Mouse (Mus musculus) liver, embryonic 13.5 days (tissue): Measurements from ENCODE around the gene Bicc1. TPM values are rescaled to one million over a fixed set of nuclear protein-coding genes. Genes with fewer than 3 reads are reported as not detected.
A peak's percentile ranks its signal among the peaks of the same experiment; 100 is the strongest.

Experiments
- ATAC-seq: fragments of 200-750 bp; cut with Nextera tagmentation; 2 replicates; pipeline ENCODE4 v1.8.0; 2017; ENCODE audit warnings: low read depth, mild to moderate bottlenecking, moderate number of reproducible peaks, moderate library complexity
- DNase-seq: peaks from one replicate; pipeline ENCODE4 v3.0.0; 2022
- H3K27ac ChIP-seq: fragments of 300-500 bp; sonication (generic); 2 replicates; pipeline ENCODE4 v1.5.1; 2015; ENCODE audit warnings: moderate library complexity, mild to moderate bottlenecking, inconsistent platforms
- H3K27me3 ChIP-seq: fragments of 300-500 bp; sonication (generic); 2 replicates; pipeline ENCODE4 v1.6.1; 2015; ENCODE audit warnings: mild to moderate bottlenecking, inconsistent platforms
- H3K36me3 ChIP-seq: fragments of 300-500 bp; sonication (generic); 2 replicates; pipeline ENCODE4 v1.6.1; 2015; ENCODE audit warnings: mild to moderate bottlenecking, inconsistent platforms
- H3K4me1 ChIP-seq: fragments of 300-500 bp; sonication (generic); replicated peaks from 2 replicates; pipeline ENCODE4 v1.6.1; 2015; ENCODE audit warnings: inconsistent platforms
- H3K4me2 ChIP-seq: fragments of 300-500 bp; sonication (generic); 2 replicates; pipeline ENCODE4 v1.6.1; 2015; ENCODE audit warnings: inconsistent platforms, mild to moderate bottlenecking, moderate library complexity
- H3K4me3 ChIP-seq: fragments of 300-500 bp; sonication (generic); replicated peaks from 2 replicates; pipeline ENCODE4 v1.5.1; 2015; ENCODE audit warnings: mild to moderate bottlenecking, inconsistent platforms
- H3K9ac ChIP-seq: fragments of 300-500 bp; sonication (generic); 2 replicates; pipeline ENCODE4 v1.6.1; 2015; ENCODE audit warnings: mild to moderate bottlenecking, inconsistent platforms
- H3K9me3 ChIP-seq: fragments of 300-500 bp; sonication (generic); replicated peaks from 2 replicates; pipeline ENCODE4 v1.6.1; 2016; ENCODE audit warnings: inconsistent platforms
- WGBS: fragments of 180-500 bp; shearing (Covaris S2); methylation state at CpG from one replicate; pipeline ENCODE4 v1.1.7; 2015; ENCODE audit not compliant: insufficient replicate concordance; 5-methylcytosine and 5-hydroxymethylcytosine counted together
- polyA plus RNA-seq: library from polyadenylated mRNA; unstranded; fragments of >200 nt; fragmentation: Nextera tagmentation; extraction: Ambion mirVana; gene quantifications from 2 replicates; pipeline ENCODE4 v1.2.1, GENCODE M21; 2015

Gene Bicc1
- polyA plus RNA-seq, 1 experiment from 2014 or later: 2.6 TPM

DNA sequence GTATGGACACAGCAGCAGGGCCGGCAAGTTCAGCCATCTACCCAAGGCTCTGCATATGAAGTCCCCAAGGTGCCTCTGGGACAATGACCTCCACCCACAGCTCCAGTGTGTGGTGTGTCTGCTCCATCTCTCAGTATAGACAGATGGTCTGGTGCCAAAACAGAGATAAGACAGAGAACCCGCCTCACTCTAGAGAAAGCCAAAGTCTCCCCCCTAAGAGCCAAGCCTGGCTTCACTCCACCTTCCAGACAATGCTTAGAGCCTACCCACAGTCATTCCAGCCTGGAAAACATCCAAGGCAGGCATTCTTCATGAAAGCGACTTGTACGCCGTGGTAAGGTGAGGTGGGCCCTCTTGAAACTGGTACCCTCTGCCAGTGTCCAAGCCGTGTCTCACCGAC is 107.3 kb downstream of the Bicc1 start:
- Histone ChIP-seq H3K9ac (no peak overlapping the region), H3K4me3 (no peak overlapping the region), H3K27me3 (no peaks in the 10 kb centered on the region), H3K9me3 (peaks cover 14% of the 10 kb centered on the region; the same call in 1 of the 2 replicates), H3K4me1 (no peaks in the 10 kb centered on the region), H3K4me2 (no peak overlapping the region), H3K36me3 (no peaks in the 10 kb centered on the region), H3K27ac (no peak overlapping the region)
- no peak for ATAC-seq
- no peak for DNase-seq
- 62% methylated on average over 7 of the region's 7 CpGs for WGBS

DNA sequence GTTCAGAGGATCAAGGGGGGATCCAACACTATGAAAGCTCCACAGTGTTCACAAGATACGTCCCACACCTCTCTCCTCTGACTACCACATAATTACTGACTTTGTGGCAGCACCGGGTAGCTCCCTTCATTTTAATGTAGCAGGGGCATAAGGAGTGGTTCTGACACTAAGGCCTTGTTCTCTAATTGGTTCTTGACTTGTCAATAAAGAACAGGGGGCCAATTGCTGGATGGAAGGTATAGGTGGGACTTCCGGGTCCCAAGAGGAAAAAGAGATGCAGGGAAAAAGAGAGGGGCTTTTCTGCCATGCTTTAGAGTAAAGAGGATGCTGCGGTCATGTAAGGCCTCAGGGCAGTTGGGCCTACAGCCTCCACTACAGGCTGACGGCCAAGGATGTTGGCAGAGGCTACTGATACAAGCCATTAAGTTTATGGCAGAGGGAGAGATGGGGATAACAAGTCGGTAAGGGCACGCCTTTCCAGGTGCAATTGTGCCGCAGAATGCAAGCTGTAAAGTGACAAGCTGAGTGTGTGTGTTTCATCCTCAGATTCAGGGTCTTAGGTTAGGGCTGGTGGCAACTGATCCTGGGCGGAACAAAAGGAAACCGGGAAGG is 108.7 kb downstream of the Bicc1 start:
- Histone ChIP-seq H3K36me3 (no peaks in the 10 kb centered on the region), H3K9me3 (peaks cover 11% of the 10 kb centered on the region; the same call in 1 of the 2 replicates), H3K27me3 (no peaks in the 10 kb centered on the region), H3K4me2 (no peak overlapping the region), H3K4me1 (no peaks in the 10 kb centered on the region), H3K27ac (no peak overlapping the region), H3K9ac (no peak overlapping the region), H3K4me3 (no peak overlapping the region)
- ATAC-seq (no peak), DNase-seq (no peak)
- WGBS: 72% methylated on average over 10 of the region's 10 CpGs

- DNase-seq (no peak), ATAC-seq (no peak)
- no peak overlapping the region for H3K4me3 ChIP-seq
- H3K27ac ChIP-seq: no peak overlapping the region
- no peaks in the 10 kb centered on the region for H3K36me3 ChIP-seq
- no peaks in the 10 kb centered on the region for H3K4me1 ChIP-seq
- WGBS: 81% methylated on average over 17 of the region's 17 CpGs
- no peaks in the 10 kb centered on the region for H3K27me3 ChIP-seq
- no peak overlapping the region for H3K4me2 ChIP-seq
- peaks cover 5% of the 10 kb centered on the region; the same call in 1 of the 2 replicates for H3K9me3 ChIP-seq
- no peak overlapping the region for H3K9ac ChIP-seq
Observed at GRCm38 (mm10) chr10:71049294-71049693, 110.2 kb downstream of the Bicc1 start.

GRCm38 (mm10) chr10:71044410-71044809 is 115.1 kb downstream of the Bicc1 start:
- Histone ChIP-seq H3K36me3 (no peaks in the 10 kb centered on the region), H3K4me1 (no peaks in the 10 kb centered on the region), H3K27me3 (no peaks in the 10 kb centered on the region), H3K4me2 (no peak overlapping the region), H3K9me3 (peaks cover 5% of the 10 kb centered on the region; the same call in 1 of the 2 replicates), H3K4me3 (no peak overlapping the region), H3K27ac (no peak overlapping the region), H3K9ac (no peak overlapping the region)
- ATAC-seq (no peak), DNase-seq (no peak)
- WGBS: 52% methylated on average over 1 of the region's 1 CpGs

DNA sequence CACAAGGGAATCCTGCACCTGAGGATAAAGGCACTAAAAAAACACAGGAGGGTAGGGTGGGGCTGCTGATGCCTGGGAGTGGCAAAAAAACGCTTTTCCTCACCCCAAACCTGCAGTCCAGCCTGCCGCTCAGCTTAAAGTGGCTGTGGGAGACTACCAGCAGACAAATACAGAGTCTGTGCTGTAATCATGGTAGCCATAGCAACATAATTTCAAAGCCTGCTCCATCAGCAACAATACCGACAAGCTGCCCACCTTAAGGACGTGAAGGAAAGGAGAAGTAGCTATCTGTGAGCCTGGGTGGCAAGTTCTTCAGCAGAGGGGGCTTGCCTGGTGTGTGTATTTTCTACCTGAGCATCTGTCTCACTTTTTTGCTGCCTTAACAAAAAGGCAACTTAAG is 117.6 kb downstream of the Bicc1 start:
- Histone ChIP-seq H3K27me3 (no peaks in the 10 kb centered on the region), H3K4me2 (no peak overlapping the region), H3K4me3 (no peak overlapping the region), H3K9me3 (no peaks in the 10 kb centered on the region), H3K4me1 (no peaks in the 10 kb centered on the region), H3K36me3 (no peaks in the 10 kb centered on the region), H3K9ac (no peak overlapping the region), H3K27ac (no peak overlapping the region)
- ATAC-seq (no peak), DNase-seq (no peak)
- WGBS: 50% methylated on average over 4 of the region's 4 CpGs

GRCm38 (mm10) chr10:71036484-71036883 is 123.0 kb downstream of the Bicc1 start:
- no peak overlapping the region for H3K4me2 ChIP-seq
- no peak for ATAC-seq

GRCm38 (mm10) chr10:71028996-71029395 is 130.5 kb downstream of the Bicc1 start:
- H3K4me1 ChIP-seq: no peaks in the 10 kb centered on the region
- no peak for ATAC-seq
- WGBS: 56% methylated on average over 4 of the region's 4 CpGs
- H3K27ac ChIP-seq: no peak overlapping the region
- no peaks in the 10 kb centered on the region for H3K9me3 ChIP-seq
- DNase-seq: no peak
- H3K4me3 ChIP-seq: no peak overlapping the region
- H3K4me2 ChIP-seq: no peak overlapping the region
- H3K36me3 ChIP-seq: no peaks in the 10 kb centered on the region
- no peak overlapping the region for H3K9ac ChIP-seq
- H3K27me3 ChIP-seq: no peaks in the 10 kb centered on the region

More at GRCm38 (mm10) chr10:71036484-71036883, 123.0 kb downstream of the Bicc1 start:
- Histone ChIP-seq H3K4me1 (no peaks in the 10 kb centered on the region), H3K27ac (no peak overlapping the region), H3K36me3 (no peaks in the 10 kb centered on the region), H3K9me3 (no peaks in the 10 kb centered on the region), H3K9ac (no peak overlapping the region), H3K4me3 (no peak overlapping the region), H3K27me3 (no peaks in the 10 kb centered on the region)
- DNase-seq: no peak
- 64% methylated on average over 7 of the region's 7 CpGs for WGBS

DNA sequence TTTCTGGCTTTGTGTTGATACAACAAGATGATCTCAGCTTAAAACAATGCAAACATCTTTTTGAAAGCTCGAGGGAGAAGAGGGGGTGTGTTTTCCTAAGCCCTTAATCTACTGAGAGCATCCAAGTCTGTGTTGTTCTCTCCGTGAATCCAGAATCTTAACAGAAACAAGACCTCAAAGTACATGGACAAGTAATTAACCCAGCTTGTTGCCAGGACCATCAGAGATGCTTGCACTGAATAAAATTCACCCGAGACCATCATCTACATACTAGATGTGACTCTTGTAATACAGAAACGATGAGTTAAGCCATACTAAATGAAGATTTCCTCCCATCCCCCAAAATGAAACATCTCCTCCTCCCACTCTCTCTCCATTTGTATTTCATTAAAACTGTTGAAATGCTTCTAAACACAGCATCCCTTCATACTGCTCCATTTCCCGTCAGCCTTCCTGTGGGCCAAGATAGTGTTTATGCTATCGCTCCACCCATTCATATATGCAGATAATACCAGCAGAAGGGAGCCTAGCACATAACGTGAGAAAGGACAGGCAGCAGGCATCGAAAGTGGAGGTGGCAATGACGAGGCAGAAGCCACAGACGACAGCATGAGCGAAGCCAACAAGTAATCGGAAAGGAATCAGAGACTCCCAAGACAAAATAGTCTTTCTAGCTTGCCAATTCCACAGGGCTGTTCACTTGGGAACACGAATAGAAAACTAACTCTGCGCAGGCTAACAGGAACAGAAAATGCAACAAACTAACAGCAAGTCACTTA is 131.2 kb downstream of the Bicc1 start:
- no peaks in the 10 kb centered on the region for H3K36me3 ChIP-seq
- H3K4me2 ChIP-seq: no peak overlapping the region
- H3K9ac ChIP-seq: no peak overlapping the region
- no peak overlapping the region for H3K4me3 ChIP-seq
- no peak overlapping the region for H3K27ac ChIP-seq
- WGBS: 64% methylated on average over 14 of the region's 14 CpGs
- no peaks in the 10 kb centered on the region for H3K9me3 ChIP-seq
- no peaks in the 10 kb centered on the region for H3K4me1 ChIP-seq
- H3K27me3 ChIP-seq: no peaks in the 10 kb centered on the region
- ATAC-seq: no peak
- no peak for DNase-seq

- ATAC-seq: no peak
Observed at GRCm38 (mm10) chr10:71025131-71025894, 134.2 kb downstream of the Bicc1 start.

DNA sequence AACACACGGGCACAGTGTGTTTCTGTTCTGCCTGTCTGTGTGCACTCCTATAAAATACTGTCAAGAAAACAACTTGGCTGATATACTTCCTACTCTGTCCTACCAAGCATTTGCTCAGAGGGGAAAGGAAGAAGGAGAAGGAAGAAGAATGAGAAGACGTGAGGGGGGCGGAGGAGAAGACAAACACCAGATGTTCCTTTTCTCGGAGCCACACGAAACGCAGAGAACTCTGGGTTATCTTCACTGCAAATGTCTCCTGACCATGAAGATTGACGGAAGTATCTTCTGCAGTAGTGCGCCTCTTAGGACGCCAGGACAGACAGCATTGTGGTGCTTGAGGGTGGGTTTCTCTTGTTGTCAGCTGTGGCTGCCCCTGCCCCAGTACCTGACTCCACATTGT is 134.8 kb downstream of the Bicc1 start:
- no peak for DNase-seq
- H3K4me2 ChIP-seq: no peak overlapping the region
- WGBS: 57% methylated on average over 9 of the region's 9 CpGs
- no peak for ATAC-seq
- no peaks in the 10 kb centered on the region for H3K4me1 ChIP-seq
- no peak overlapping the region for H3K9ac ChIP-seq
- H3K27ac ChIP-seq: peak overlapping the region; percentile 34; the same call in 1 of the 2 replicates
- H3K27me3 ChIP-seq: no peaks in the 10 kb centered on the region
- no peaks in the 10 kb centered on the region for H3K36me3 ChIP-seq
- no peaks in the 10 kb centered on the region for H3K9me3 ChIP-seq
- no peak overlapping the region for H3K4me3 ChIP-seq

More at GRCm38 (mm10) chr10:71025131-71025894, 134.2 kb downstream of the Bicc1 start:
- H3K27ac ChIP-seq: peak overlapping the region; percentile 34; the same call in 1 of the 2 replicates
- H3K9me3 ChIP-seq: no peaks in the 10 kb centered on the region
- no peak overlapping the region for H3K4me2 ChIP-seq
- no peaks in the 10 kb centered on the region for H3K27me3 ChIP-seq
- no peaks in the 10 kb centered on the region for H3K4me1 ChIP-seq
- no peak overlapping the region for H3K9ac ChIP-seq
- DNase-seq: no peak
- WGBS: 62% methylated on average over 18 of the region's 18 CpGs
- H3K36me3 ChIP-seq: no peaks in the 10 kb centered on the region
- H3K4me3 ChIP-seq: no peak overlapping the region

- no peak overlapping the region for H3K4me3 ChIP-seq
- ATAC-seq (no peak), DNase-seq (no peak)
- no peak overlapping the region for H3K4me2 ChIP-seq
- WGBS: 44% methylated on average over 3 of the region's 3 CpGs
- no peaks in the 10 kb centered on the region for H3K27me3 ChIP-seq
- no peaks in the 10 kb centered on the region for H3K4me1 ChIP-seq
- H3K9me3 ChIP-seq: 0 out of 2 replicates have a peak, but pooled peaks cover 3% of the 10 kb centered on the region
- no peaks in the 10 kb centered on the region for H3K36me3 ChIP-seq
- H3K27ac ChIP-seq: no peak overlapping the region
- H3K9ac ChIP-seq: no peak overlapping the region
Observed at GRCm38 (mm10) chr10:71023471-71023870, 136.0 kb downstream of the Bicc1 start.
